Comparison of ENCODE assay signal across 40 mouse cellular contexts in genomic region chr7:11813751-11814150, GRCm38 (mm10). TPM values are rescaled to one million over a fixed set of nuclear protein-coding genes. Genes with fewer than 3 reads are reported as not detected.
"Had no signal": no experiment of that assay in that cellular context is flagged by ENCODE, and none has a peak within 500 bp of the region (broad histone marks: within the 10 kb centered on the region; RNA-seq: fewer than 3 reads in every experiment).

No protein-coding gene starts in this region.

- H3K4me1 ChIP-seq: heart, embryonic 12.5 days; hindbrain, embryonic 10.5 days; hindbrain, embryonic 12.5 days; intestine, embryonic 15.5 days; limb, embryonic 10.5 days; limb, embryonic 12.5 days; liver, embryonic 13.5 days; liver, embryonic 15.5 days had no signal

- H3K4me3 ChIP-seq: heart, adult 2 months; heart, embryonic 12.5 days; hindbrain, embryonic 10.5 days; hindbrain, embryonic 12.5 days; intestine, embryonic 15.5 days; layer of hippocampus, adult 2 months; limb, embryonic 10.5 days; limb, embryonic 12.5 days; liver, embryonic 13.5 days; liver, embryonic 15.5 days had no signal

- H3K27ac ChIP-seq: heart, adult 2 months; hindbrain, embryonic 10.5 days; hindbrain, embryonic 12.5 days; hindbrain, embryonic 14.5 days; intestine, embryonic 15.5 days; layer of hippocampus, adult 2 months; limb, embryonic 10.5 days; limb, embryonic 12.5 days; liver, embryonic 13.5 days; liver, embryonic 15.5 days had no signal

- DNase-seq: gastrocnemius, postnatal 14 days; gastrocnemius, postnatal 36 days; heart, adult 11 months; heart, adult 2 months; heart, postnatal 10 days; heart, postnatal 4 days; kidney, adult 18-20 months; kidney, adult 8-10 months; kidney, postnatal 10 days; kidney, postnatal 25 days; kidney, postnatal 4 days; liver; liver, embryonic 13.5 days had no signal

- H3K36me3 ChIP-seq: heart, embryonic 12.5 days; hindbrain, embryonic 10.5 days; hindbrain, embryonic 12.5 days; intestine, embryonic 15.5 days; limb, embryonic 10.5 days; limb, embryonic 12.5 days; liver, embryonic 13.5 days; liver, embryonic 15.5 days had no signal

- H3K27me3 ChIP-seq: heart, embryonic 12.5 days; hindbrain, embryonic 12.5 days; intestine, embryonic 15.5 days; limb, embryonic 12.5 days; liver, embryonic 13.5 days; liver, embryonic 15.5 days had no signal

- H3K9ac ChIP-seq: heart, embryonic 12.5 days; hindbrain, embryonic 12.5 days; hindbrain, embryonic 14.5 days; intestine, embryonic 15.5 days; limb, embryonic 12.5 days; liver, embryonic 13.5 days; liver, embryonic 15.5 days had no signal

- H3K9me3 ChIP-seq: intestine, embryonic 15.5 days; liver, embryonic 13.5 days; liver, embryonic 15.5 days had no signal

RNA-seq across cellular contexts. Expression of gene Vmn1r74, which starts 20.0 kb away (rescaled TPM):
- total RNA-seq: gastrocnemius, adult 18-20 months; gastrocnemius, adult 8-10 months; gastrocnemius, postnatal 14 days; gastrocnemius, postnatal 36 days; heart, adult 2 months; heart, postnatal 10 days; heart, postnatal 25 days; heart, postnatal 4 days; layer of hippocampus, adult 2 months; layer of hippocampus, postnatal 10 days; layer of hippocampus, postnatal 25 days; left cerebral cortex, adult 8-10 months; left cerebral cortex, postnatal 10 days; left cerebral cortex, postnatal 36 days had no signal
- polyA plus RNA-seq: gonadal fat pad, adult 2 months; heart, adult 2 months; heart, embryonic 12.5 days; heart, embryonic 14.5 days; heart, embryonic 16.5 days; hindbrain, embryonic 10.5 days; hindbrain, embryonic 12.5 days; hindbrain, embryonic 14.5 days; hindbrain, embryonic 16.5 days; inflammation-experienced regulatory T-cells, adult 6 months; intestine, embryonic 15.5 days; intestine, postnatal 0 days; kidney, embryonic 14.5 days; kidney, embryonic 16.5 days; limb, embryonic 10.5 days; limb, embryonic 12.5 days; limb, embryonic 14.5 days; liver, embryonic 11.5 days; liver, embryonic 13.5 days; liver, embryonic 15.5 days had no signal
